Mouse (Mus musculus) urinary bladder, postnatal 10 days (tissue): Measurements from ENCODE around the gene Cyp17a1.

Source experiments
- DNase-seq: peaks from one replicate; pipeline ENCODE4 v3.0.0; 2022; ENCODE audit warnings: low spot score

Gene Cyp17a1

DNA sequence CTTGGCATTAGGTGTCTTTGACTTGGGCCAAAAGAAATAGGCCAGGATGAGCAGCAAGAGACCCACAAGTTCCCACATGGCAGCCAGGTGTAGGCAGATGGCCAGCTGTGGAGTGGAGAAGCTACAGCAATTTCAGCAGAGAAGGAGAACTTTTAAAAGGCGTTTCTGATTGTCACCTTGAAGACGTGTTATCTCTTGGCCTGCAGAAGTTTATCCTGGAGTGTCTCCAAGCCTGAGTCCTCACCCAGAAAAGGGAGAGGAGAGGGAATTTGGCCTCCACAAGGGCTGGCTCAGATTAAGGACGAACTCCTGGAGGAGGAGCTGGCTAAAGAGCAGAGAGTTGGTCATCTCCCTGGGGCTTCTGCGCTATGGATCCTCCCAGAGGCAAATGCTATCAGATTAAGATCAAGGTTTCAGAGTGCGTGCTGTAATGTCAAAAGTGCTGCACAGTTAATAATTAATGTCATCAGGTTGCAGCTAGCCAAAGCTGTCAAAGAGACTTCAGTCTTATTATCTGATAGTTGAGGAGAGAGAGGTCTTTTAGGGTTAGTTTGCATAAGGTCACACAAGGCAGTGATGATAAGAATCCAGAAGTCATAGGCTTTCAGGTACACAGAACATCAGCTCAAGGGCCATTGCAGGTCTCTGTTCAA, at the start of gene Cyp17a1:
Cyp17a1 (minus strand) TSS at position 407 of the 653 bp plus-strand sequence.
- no peak for DNase-seq

DNA sequence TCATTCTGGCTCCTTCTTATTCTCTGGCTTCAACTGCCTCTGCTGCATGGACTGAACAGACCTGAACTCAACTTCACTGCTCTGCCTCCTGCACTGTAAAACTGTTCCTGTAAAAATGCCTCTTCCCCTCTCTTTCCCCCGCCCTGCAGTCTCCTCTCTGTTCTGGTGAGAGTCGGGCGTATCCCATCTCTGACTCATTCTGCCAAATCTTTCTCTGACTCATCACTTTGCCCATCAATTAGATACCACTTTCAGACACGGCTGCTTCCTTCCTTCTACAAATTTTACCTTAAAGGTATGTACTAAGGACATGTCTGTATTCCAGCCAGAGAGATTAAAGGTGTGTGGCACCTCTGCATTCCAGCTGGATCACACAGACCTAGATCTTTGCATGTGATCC, 45.2 kb upstream of the Cyp17a1 start:
- no peak for DNase-seq

DNA sequence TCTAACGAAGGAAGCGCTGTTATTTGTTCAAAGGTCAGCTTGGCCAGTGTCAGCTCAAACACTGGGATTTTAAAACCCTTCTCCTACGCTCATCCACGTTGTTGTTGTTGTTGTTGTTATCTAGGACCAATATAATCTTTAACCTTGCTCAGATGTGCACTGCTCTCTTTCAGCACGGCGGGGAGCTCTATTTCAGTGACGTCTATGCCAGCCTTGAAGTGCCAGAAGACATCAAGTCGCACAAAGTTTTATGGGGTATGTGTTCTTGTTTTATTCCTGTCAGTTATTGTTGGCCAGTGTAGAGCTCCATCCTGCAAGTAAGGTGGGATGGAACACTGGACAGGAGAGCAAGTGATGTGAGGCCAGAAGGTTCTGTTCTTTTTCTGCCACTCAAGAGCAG, 42.0 kb upstream of the Cyp17a1 start:
- DNase-seq = no peak

DNA sequence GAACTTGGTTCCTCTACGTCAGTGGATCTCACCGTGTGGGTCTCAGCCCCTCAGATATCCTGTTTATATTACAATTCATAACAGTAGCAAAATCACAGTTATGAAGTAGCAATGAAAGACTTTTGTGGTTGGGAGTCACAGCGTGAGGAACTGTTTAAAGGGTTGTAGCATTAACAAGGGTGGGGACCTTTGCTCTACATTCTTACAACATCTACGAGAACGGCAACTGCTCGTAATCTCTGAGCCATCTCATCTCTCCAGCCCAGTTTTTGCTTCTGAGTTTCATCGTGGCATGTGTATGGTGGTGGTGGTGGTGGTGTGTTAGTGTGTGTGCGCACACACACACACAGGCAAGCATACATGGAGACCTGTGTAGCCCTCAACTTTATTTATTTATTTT, 41.3 kb upstream of the Cyp17a1 start:
- DNase-seq = no peak

DNA sequence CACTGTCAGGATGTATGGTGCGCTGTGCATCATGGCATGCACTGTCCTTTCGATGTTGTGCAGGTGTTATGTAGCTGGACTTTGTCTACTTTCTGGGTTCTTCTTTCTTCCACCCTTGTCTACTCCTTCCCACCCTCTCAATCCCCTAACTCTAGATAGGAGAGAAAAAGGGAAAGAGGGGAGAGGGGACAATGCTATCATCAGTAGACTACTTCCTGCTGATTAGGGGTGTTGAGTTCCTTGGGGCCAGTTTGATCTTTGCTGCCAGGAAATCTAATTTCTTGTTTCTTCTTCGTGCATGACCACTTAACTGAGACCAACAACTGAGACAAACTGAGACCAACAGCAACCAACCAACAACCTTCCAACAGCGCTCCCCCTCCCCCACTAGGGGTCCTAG, 37.6 kb upstream of the Cyp17a1 start:
- DNase-seq = no peak

DNA sequence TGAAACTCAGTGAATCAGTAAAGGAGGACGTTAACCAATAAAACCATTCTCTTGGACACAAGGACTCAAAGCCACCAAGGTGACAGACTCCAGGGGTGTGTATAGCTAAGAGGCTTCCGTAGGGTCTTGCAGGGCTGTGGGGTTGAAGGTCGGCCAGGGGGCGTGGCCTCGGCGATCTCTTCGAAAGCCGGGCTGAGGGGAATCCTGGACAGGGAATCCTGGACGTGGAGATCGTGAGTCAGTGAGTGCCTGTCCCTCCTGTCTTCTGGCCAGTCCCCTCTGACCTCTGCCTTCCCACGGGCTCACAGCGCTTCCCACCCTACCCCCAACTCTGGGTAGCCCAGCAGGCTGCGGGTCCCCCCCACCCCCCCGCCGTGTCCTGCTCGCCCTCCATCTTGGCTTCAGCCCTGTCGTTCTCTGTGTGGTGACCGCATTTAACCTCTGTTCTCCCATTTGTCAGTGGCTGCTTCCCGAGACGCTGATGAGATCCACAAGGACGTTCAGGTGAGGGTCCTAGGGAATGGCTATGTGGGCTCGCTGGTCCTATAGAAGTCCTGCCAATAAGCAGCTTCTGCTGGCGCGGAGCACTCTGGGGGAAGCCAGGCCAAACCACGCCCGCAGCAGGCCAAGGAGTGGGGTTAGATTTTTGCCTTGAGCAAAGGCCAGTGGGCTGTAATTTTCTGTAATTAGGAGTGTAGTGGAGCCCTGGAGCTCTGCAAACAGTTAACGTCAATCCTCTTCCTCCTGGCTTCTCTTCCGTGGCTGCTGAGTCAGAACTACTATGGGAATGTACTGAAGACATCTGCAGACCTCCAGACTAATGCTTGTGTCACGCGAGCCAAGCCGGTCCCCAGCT, 34.6 kb upstream of the Cyp17a1 start, which contains the start of gene As3mt:
As3mt (plus strand) TSS at position 163 of the 856 bp plus-strand sequence.
- no peak for DNase-seq

DNA sequence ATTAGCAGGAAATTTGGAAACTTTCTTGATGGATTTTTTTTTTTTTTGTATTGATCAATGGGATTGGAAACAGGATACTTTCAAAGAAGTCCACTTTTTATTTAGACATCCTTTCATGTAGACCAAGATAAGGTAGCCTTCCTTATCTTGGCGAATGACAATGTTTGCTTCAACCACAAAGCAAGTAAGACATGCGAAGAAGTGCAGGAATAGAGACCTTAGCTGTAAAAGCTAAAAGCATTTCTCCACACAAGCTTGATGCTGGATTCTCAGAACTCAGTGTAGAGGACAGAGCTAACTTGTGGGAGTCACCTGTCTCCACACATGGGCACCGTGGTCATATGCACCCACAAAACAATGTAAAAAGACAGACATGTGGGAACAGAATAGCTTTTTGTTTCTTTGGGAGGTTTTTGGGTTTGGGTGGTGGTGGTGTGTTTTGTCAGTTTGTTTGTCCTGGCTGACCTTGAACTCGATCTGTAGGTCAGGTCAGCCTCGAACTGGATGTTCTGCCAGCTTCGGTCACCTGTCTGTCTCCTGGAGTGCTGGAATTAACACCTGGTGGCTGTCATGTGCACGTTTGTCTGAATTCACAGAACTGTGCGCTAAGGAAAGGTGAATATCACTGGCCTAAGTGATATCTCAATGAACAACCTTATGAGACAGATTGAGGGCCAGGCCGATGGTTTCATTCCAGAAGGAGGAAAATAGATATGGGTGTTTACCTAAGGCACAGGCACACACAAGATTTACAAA, 33.7 kb upstream of the Cyp17a1 start:
- DNase-seq = no peak

DNA sequence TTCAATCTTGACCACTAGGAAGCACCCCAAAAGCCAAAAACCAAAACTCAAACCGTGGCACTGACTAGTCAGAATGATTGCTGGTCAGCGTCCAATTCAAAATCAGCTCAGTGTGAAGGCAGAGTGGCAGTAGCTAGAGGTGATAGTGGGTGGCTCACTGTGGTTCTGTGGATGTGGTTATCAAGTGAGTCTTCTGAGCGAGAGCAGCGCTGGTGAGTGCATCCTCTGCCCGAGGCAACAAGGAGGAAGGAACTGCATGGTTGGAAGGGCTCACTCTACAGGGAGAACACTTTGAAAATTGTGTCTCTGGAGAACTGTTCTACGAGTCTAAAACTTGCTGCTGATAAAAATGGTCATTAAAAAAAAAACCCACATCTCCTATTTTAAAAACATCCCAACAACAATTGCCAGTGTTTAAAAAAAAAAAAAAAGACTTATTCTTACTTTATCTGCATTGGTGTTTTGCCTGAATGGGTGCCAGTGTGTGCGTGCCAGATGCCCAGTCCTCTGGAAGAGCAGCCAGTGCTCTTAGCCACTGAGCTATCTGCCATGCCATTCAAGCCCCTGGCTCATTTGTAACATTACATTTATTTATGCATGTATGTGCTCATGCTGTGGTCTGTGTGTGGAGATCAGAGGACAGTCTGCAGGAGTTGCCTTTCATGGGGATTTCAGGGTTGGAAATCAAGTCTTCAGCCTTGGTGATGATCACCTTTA, 33.0 kb upstream of the Cyp17a1 start:
- no peak for DNase-seq

DNA sequence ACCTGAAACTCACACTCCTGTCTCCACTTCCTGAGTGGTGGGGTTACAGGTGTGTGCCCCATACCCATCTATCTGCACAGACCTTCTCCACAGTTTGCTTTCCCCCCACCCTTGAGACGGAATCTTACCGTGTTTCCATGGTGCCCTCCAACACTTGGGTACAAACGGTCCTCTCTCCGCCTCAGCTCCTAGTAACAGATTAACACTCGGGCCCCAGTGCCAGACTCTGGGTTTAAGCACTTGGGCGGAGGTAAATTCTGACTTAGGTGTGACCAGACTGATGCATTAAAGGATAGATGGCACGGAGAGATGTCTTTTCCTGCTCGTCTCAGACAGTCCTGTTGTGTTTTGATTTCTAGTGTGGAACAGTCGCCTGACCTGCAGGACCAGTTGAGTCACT, 28.2 kb upstream of the Cyp17a1 start:
- no peak for DNase-seq

DNA sequence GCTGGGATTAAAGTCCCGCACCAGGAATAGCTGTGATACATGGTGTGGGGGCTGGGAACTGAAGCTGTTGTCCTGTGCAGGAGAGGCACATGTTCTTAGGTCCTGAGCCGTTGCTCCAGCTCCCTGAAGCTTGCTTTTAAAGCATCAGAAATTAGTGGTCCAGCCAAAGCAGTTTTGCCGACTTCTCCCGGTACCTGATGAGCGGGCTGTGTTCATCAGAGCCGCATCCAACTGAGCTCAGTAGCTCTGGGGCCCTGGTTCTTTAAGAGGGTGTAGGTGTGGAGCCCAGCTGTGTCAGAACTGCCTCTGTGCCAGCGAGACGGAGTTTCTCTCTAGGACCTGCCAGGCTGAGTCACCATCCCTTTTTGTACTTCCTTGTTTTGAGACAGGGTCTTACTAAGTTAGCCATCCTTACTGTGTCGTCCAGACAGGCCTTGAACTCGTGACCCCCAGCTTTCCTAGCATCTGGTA, 26.1 kb upstream of the Cyp17a1 start:
- DNase-seq = no peak

DNA sequence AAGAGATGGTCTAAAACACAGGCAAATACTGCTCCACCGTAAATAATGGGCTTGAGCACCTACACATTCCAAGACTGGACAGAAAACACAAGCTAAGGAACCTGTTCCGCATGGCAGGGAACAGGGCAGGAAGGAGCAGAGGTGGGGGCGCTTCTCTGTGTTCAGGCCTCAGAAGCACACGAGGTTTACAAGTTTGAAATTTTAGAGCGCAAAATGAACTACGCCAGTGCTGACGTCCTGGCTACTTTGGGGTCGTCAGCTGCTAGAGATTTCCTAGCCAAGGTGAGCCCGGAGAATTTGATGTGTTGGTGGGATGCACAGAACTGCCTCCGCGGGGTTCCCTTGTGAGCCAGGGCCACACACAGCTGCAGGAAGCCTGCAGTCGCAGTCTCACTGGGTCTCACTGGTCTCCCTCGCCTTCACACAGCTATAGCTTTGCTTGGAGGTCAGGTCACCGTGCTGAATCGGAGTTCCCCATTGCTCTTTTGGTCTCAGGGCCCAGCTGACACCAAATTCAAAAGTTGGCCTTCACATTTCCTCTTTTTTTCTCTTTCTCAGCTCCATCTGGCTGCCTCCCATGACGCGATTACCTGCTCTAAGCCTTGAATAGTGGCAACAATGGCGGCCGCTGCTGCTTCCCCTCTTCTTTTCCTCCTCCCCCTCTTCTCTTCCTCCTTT, 25.0 kb upstream of the Cyp17a1 start:
- DNase-seq = no peak

DNA sequence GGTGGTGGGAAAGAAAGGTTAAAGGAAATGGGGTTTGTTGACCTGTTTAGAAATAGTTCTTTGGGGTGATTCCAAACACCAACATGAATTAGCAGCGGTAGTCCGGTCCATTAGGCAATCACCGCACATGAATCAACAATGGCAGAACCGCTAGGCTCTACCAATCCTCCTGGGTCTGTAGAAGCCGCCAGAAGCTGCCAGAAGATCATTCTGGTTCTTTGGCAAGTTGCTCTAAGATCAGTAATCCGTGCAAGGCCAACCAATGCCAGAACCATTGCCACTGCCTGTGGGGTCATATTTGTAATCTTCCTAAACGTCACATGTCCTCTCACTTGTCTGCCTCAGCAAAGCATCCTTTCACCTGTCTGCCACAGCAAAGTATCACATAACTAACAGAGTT, 24.0 kb upstream of the Cyp17a1 start:
- DNase-seq = no peak

DNA sequence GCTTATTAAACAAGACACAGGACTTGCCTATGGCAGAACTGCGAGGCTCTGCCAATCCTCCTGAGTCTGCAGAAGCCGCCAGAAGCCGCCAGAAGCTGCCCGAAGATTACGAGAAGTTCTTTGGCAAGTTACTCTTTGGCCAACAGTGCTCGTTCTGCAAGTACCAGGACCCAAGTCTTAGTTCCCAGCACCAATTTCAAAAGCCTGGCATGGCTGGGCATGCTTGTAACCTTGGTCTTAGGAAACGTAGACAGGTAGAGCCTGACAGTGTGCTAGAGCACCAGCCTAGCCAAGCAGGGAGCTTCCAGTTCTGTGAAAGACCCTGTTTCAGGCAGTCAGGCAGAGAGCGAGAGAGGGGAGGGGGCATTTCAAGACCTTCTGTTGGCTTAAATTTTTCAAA, 23.5 kb upstream of the Cyp17a1 start:
- no peak for DNase-seq

DNA sequence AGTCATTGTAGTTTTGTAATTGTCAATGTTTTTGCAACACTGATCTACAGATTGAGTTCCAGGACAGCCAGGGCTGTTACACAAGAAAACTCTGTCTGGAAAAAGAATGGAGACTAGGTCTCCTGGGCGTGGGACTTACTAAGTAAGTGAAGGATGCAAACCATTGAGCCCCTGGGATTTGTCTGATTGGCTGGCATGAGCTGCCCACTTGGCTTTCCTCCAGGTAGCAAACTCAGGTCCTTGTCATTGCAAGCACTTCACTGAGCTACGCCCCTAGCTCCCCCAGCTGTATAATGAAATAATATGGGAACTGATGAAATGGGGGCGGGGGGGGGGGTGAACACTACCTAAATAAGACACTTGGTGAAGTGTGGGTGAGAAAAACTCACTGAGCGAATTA, 20.2 kb upstream of the Cyp17a1 start:
- no peak for DNase-seq

DNA sequence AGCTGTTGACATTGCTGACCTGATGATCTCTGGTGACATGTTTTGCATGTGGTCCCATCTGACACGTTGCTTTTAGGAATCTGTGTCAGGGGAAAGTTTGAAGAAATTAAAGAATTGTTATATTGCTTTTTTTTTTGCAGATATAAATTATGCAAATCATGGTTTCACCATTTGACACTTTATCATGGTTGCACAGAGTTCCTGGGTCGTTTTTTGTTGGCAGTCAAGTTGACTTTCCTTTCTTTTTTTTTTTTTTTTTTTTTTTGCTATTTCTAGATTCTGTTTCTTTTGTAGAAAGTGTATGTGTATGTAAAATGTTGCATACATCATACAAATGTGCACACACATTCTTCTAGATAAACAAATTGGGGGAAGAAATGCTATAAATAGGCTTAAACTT, 18.1 kb upstream of the Cyp17a1 start:
- no peak for DNase-seq

DNA sequence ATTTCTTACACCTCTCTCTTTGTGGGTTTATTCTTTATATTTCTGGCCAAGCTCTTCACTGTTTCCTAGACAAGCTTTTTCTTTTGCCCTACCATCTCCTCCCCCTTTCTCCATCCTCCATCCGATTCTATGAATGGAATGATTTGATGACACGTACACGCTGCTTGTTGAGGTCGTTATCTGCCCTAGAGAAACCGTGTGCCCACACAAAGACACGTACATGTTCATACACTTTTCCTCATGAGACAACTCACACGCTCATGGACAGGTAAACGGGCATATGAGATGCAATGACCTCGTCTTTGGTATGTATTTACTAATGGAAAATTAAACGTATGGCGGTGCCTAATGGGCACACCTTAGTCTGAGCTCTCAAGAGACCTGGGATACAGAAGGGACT, 17.4 kb upstream of the Cyp17a1 start:
- DNase-seq = no peak

DNA sequence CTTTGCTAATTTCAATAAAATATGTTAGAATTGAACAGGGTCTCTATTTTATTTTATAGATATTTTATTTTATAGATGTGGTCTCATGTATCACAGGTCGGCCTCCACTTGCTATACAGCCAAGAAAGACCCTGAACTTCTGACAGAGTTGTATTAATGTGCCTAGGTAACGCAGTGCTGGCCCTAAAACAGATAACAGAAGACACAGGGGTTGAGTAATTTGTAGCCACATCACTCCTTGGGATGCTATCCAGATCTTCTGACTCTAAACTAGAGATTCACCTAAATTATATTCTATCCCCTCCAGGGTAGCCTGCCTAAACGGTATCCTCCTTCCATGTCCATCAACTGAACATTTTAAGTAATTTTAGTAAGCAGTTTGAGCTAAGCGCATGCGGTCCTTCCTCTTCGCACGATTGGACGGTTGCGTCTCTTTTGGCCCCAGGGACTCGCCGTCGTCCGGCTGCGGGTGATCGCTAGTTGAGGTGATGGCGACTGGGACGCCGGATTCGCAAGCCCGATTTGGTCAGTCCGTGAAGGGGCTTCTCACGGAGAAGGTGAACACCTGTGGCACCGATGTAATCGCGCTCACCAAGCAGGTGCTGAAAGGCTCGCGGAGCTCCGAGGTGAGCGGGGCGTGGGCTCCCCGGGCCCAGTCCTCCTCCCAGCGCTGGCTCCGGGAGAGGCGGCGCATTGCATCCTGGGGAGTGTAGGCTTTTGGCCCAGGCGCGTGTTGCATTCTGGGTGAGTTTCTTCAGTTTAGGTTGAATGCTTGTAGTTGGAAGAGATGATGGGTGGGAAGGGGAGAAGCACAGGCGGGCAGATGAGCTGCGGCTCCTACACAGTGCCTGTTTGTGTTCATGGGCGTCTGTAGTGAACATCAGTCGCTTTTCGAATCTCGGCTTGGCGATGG, 16.7 kb upstream of the Cyp17a1 start, which contains the start of gene Borcs7:
Borcs7 (plus strand) TSS at position 447 of the 913 bp plus-strand sequence.
- peak; percentile 66 for DNase-seq

DNA sequence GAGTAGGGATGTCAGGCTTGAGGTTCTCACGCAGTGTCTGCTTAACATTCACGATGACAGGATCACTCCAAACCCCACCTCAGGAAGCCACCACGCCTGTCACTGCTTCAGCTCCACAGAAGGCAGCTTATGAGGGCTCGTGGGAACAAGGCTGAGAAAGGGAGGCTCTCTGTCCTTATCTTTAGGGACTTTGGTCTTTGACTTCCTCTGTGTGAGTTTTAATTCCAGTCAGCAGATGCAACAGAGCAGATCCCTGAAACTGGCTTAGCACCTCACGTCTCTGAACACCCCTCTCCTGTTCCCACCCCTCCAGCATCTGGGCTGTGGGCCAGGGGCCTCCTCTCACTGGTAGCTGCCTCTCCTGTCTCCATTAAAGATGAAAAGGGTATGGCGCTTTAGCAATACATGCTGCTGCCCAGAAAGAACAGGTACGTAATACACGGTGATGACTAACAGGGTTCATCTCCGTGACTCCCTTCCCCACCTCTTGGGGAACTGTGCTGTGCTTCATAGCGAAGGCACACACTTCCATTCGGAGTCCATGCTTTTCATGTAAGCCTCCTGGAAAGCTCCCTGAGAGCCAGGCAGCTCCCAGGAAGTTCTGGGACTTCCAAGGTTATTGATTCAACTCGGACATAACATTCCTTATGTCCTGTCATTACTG, 6.9 kb upstream of the Cyp17a1 start:
- DNase-seq = no peak

DNA sequence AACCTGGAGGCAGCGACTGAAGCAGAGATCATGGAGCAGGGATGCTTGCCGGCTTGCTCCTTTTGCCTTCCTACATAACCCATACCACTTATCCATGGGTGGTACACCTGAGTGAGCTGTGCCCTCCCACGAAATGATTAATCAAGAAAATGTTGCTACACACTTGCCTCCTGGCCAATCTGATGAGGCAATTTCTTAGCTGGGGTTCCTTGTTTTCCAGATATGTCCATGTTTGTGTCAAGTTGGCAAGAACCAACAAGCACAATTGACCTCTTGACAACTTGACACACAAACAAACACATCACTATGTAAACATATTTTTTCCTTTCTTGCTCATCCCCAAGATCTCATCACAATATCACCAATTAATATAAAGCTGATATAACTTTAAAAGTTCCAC, 2.7 kb upstream of the Cyp17a1 start:
- DNase-seq = no peak

DNA sequence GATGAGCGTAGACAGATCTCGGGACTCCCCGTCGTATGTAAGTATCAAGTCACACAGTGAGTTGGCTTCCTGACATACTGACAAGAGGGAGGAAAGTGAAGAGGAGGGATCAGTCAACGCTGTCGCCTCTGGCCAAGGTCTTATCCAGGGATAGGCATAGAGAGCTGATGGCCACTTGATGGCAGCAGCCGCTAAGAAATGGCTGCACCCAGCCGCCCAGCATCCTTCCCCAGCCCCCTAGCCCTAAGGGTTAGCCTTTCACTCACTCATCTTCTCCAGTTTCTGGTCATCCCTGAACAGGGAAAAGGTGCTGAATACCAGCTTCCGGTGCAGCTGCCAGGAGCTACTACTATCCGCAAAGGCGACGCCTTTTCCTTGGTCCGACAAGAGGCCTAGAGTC, 2.3 kb downstream of the Cyp17a1 start:
- DNase-seq = no peak
